Mouse (Mus musculus): ENCODE data around the gene Col5a1.
A peak's percentile ranks its signal among the peaks of the same experiment; 100 is the strongest.

Col5a1 gene

DNA sequence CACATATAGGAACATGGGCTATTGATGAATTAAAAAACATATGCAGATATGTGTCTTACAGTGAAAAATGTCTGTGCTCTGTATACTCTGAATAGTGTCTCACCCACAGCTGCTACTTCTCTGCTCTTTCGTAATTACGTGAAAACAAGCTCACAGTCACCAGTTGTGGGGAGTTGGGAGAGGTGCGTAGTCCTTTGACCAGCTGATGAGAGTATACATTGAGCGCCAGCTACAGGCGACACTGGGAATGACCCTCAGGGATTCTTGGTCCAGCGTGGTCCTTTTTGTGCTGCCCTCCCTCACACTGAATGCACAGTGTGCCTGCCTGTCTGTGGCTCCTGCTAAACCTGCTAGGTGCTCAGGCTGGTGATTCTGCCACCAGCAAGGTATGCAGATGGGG is 82.9 kb downstream of the Col5a1 start:
- peak; percentile 19 for DNase-seq (ENCODE audit: low read depth)

DNA sequence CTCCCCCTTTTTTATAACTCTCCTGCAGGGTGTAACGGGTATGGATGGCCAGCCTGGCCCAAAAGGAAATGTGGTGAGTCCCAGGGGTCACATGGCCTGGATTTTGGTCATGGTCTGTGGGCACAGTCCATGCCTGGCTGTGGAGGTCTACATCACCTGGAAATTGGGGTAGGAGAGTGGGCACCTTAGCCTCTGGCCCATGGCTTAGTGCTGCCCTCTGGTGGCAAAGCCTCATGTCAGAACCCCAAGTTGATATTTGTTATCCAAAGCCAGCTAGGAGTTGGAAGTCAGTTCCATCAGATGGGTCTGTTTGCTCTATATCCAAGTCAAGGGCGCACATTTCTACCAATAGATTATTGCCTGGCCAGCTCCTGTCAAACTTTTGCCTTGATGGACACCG is 87.6 kb downstream of the Col5a1 start:
- peak; percentile 8 for DNase-seq (ENCODE audit: low read depth)

DNA sequence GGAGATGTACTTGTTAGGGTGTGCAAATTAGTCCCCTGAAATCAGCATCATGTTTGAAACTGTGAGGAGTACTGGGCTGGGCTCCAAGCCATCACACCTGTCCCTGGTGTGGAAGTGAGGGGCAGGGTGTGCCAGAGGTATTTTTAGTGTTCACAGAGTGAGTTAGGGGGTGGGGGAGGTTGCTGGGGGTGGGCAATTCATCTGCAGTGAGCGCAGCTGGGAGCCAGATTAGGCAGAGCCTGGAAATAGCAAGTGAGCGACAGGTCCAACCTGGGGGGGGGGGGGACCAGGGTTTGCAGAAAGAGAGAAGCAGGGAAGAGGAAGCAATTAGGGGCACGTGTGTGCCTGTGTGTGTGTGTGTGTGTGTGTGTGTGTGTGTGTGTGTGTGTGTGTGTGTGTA is 89.6 kb downstream of the Col5a1 start:
- no peak for DNase-seq (ENCODE audit: low read depth)

- DNase-seq (ENCODE audit: low read depth) = no peak
Observed at GRCm38 (mm10) chr2:27976512-27976911, 90.3 kb downstream of the Col5a1 start.

DNA sequence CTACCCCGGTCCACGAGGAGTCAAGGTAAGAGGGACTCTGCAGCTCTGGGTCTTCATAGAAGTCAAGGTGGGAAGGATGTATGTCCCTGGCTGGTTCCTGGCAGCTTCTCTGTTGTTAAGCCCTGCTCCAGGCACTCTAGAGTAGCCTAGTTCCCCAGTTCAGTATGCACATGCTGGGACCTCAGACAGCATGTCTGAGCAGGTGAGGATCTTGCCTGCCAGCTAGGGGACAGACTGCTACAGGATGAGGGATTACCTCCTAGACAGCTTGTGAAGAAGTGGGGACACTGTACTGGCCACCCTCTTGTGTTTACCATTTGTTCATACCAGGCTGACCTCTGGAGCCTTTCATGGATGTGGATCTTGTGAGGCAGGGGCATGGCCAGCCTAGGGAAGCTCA is 94.8 kb downstream of the Col5a1 start:
- DNase-seq (ENCODE audit: low read depth) = no peak

GRCm38 (mm10) chr2:27981621-27982535 is 95.7 kb downstream of the Col5a1 start:
- no peak for DNase-seq (ENCODE audit: low read depth)

GRCm38 (mm10) chr2:27983093-27983492 is 96.9 kb downstream of the Col5a1 start:
- no peak for DNase-seq (ENCODE audit: low read depth)

GRCm38 (mm10) chr2:27983884-27984283 is 97.7 kb downstream of the Col5a1 start:
- peak; percentile 10 for DNase-seq (ENCODE audit: low read depth)

DNA sequence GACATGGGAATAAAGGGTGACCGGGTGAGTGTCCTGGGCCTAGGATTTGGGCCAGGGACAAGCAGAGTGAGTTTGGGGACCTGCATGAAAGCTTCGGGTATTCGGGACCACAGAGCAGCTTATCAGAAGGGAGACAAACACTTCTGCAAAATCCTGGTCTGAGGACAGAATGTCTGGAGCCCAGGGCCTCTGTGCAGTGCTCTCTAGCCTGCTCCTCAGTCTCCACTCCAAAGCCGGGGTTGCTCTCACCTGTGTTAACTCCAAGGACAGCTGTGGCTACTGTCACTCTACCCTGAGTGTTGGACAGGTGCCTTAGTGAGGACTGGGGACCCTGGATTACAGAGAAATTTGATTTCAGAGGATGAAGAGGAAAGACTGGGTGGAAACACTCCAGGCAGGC is 100.5 kb downstream of the Col5a1 start:
- DNase-seq (ENCODE audit: low read depth) = no peak

DNA sequence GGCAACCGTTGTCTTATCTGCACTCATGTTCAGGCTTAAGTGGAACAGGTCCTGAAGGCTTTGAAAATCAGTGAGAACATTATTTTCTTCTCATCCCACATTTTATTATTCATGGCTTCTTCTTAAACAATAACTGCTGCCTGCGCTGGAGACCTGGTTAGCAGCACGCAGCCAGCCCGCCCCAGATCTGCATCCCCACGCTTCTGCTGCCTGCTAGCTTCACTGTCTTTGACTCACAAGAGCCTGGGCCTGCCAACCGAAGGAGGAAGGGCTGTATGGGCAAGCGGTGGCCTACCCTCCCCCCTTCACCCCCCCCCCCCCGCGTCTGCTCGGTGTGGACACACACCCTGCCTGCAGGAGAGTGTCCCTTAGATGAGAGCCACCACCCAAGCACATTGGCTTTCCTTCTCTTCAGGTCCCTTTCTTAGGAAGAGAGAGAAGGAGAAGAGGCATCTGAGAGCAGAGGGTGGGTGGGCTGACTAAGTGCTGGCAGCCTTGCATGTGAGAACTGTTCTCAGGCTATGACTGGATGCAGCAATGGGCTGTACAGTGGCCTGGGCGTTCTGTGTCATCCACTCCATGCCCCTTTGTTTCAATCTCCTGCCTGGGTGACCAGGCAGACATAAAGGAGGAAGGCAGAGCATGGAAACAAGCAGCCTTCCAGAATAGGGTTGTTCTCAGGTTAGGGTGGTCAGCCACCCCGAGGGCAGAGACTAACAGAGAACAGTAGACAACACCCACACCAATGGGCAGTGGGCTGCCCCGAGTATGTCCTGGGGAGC is 104.4 kb downstream of the Col5a1 start:
- DNase-seq (ENCODE audit: low read depth) = no peak

DNA sequence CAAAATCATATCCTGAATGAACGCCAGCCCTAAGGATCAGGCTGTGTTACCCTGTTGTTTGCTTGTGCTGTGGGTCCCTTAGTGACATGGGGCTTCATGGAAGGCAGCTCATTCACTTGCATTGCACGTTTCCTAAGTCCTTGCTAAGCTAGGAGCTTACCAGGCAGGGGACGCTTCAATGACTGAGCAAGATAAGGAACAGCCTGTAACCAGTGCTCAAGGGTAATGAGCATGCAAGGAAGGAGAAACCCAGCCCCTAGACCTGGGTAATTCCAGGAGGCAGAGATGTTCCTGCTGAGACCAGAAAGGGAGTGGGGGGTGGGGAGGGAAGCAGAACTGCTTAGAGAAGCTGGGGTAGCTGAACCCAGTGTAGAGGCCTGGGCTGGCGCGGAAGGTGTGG is 107.2 kb downstream of the Col5a1 start:
- no peak for DNase-seq (ENCODE audit: low read depth)

DNA sequence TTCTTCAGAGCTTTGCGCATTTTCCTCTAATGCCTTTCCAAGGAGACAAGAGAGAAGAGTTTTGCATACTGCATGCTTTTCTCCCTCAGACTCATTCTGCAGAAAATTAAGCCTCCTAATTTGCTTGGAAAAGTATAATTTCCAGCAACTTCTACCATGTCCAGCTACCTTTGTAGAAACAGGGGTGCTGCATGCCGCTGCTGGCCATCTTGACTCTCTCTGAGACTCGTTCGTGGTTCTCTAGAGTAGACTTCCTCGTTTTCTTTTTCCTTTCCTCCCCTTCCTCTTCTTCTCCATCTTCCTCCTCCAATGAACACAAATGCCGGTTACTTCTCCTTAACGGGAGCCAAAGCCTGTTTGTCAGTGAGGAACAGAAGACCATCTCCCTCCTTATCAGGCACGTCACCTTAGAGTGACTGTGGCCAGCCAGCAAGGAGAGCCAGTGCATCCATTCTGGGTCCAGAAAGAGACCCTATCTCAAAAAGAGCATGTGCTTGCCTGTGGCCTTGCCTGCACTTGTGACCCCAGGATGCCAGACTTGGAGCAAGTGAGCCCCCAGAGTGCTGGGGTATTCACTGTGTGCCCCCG is 113.9 kb downstream of the Col5a1 start:
- no peak for DNase-seq (ENCODE audit: low read depth)

- no peak for DNase-seq (ENCODE audit: low read depth)
Observed at GRCm38 (mm10) chr2:28000660-28001059, 114.4 kb downstream of the Col5a1 start.

GRCm38 (mm10) chr2:28001206-28001605 is 115.0 kb downstream of the Col5a1 start:
- no peak for DNase-seq (ENCODE audit: low read depth)

GRCm38 (mm10) chr2:28005187-28005586 is 119.0 kb downstream of the Col5a1 start:
- no peak for DNase-seq (ENCODE audit: low read depth)

- DNase-seq (ENCODE audit: low read depth) = no peak
Observed at GRCm38 (mm10) chr2:28008261-28008660, 122.0 kb downstream of the Col5a1 start.

DNA sequence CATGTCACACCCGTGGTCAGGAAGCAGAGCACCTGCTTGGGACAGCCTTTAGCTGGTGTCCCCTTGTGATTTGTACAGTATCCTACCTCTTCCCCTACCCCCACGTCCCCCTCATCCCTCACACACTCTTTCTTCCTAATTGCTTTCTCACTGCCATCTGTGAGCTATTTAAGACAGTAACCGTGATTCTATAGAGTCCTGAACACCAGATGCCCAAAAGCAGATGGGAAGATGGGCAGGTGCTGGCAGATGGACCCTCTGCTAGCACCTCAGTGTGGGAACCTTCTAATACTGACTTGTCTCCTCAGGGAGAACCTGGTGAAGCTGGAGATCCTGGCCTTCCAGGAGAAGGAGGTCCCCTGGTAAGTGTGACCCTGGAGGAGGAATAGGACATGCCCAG is 126.1 kb downstream of the Col5a1 start:
- no peak for DNase-seq (ENCODE audit: low read depth)

DNA sequence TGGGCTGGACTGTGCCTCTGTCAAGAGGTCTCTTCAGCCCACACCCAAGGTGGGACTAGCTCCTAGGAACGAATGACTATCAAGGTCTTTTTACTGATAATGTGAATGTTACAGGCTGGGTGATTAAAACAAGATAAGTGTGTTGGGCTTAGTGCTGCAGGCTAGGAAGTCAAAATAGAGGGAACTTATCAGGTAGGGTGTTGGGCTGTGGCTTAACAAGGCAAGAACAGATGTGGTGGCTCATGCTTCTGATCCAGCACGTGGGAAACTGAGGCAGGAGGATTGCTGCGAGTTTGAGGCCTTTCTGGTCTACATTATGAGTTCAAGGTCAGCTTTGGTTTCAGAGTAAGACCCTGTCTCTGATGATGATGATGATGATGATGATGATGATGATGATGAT is 128.6 kb downstream of the Col5a1 start:
- no peak for DNase-seq (ENCODE audit: low read depth)

- DNase-seq (ENCODE audit: low read depth) = no peak
Observed at GRCm38 (mm10) chr2:28024416-28024815, 138.2 kb downstream of the Col5a1 start.

- DNase-seq (ENCODE audit: low read depth) = no peak
Observed at GRCm38 (mm10) chr2:28025776-28026175, 139.6 kb downstream of the Col5a1 start.

DNA sequence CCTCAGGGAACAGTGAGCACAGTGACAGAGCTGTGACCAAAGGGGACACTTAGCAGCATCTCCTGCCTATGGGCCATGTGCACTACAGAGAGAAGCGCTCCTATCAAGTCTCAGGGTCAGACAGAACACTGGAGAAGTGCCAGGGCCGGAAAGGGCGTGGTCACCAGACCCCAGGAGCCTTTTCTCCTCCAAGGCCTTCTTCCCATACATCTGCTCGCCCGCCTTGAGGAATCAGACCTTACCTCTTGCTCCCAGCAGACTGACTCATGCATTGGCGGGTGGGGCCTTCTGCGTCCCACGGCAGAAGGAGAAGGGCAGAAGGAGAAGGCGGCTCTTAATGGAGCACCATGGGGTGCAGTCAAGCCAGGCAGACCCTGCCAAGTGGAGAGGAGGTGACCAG is 145.6 kb downstream of the Col5a1 start:
- no peak for DNase-seq (ENCODE audit: low read depth)

DNA sequence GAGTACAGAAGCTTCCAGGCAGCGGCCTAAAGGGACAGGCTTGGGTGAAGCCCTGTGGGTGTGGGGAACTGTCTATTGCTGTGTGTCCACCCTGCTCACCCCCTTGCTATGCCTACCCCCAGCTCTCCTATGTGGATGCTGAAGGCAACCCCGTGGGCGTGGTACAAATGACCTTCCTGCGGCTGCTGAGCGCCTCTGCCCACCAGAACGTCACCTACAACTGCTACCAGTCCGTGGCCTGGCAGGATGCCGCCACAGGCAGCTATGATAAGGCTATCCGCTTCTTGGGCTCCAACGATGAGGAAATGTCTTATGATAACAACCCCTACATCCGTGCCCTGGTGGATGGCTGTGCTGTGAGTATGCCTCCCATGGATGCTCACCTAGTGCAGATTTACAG is 146.2 kb downstream of the Col5a1 start:
- no peak for DNase-seq (ENCODE audit: low read depth)

Measured in fibroblast of lung, adult 2 months (primary cell).